Mouse (Mus musculus) ovary, postnatal 36 days (tissue): ENCODE measurements around the gene Hist1h2af.
"Not testable (repeated sequence)": the region's sequence is repeated elsewhere in the genome, so short reads cannot be mapped to it uniquely, and the experiment has no call there.

Experiments
- DNase-seq: peaks from one replicate; pipeline ENCODE4 v3.0.0; 2022; ENCODE audit warnings: low spot score, mixed read lengths

Gene Hist1h2af

GRCm38 (mm10) chr13:23535137-23536075, 1.7 kb downstream of the Hist1h2af start, which contains the start of gene Hist1h3g:
Hist1h3g (plus strand) TSS chr13:23535422.
- peak; percentile 73 for DNase-seq

- DNase-seq = no peak
Measured at GRCm38 (mm10) chr13:23536076-23536822, 2.5 kb downstream of the Hist1h2af start.

GRCm38 (mm10) chr13:23537006-23537710, 3.5 kb downstream of the Hist1h2af start:
- no peak for DNase-seq

- no peak for DNase-seq
Measured at GRCm38 (mm10) chr13:23538249-23538648, 4.5 kb downstream of the Hist1h2af start.

GRCm38 (mm10) chr13:23539821-23540220, 6.1 kb downstream of the Hist1h2af start:
- DNase-seq = not testable (repeated sequence)

- DNase-seq = no peak
Measured at GRCm38 (mm10) chr13:23541497-23541896, 7.8 kb downstream of the Hist1h2af start.

GRCm38 (mm10) chr13:23542225-23542980, 8.7 kb downstream of the Hist1h2af start:
- not testable (repeated sequence) for DNase-seq

- peak; percentile 66 for DNase-seq
Measured at GRCm38 (mm10) chr13:23542999-23543607, 9.4 kb downstream of the Hist1h2af start, which contains the start of gene Hist1h2bh. Hist1h2bh (minus strand) TSS chr13:23543392.

GRCm38 (mm10) chr13:23543965-23544786, 10.5 kb downstream of the Hist1h2af start, which contains the start of gene Hist1h3f:
Hist1h3f (plus strand) TSS chr13:23544052.
- peak; percentile 69 for DNase-seq

GRCm38 (mm10) chr13:23544787-23545120, 11.0 kb downstream of the Hist1h2af start:
- not testable (repeated sequence) for DNase-seq

- no peak for DNase-seq
Measured at GRCm38 (mm10) chr13:23546694-23547093, 13.0 kb downstream of the Hist1h2af start.

GRCm38 (mm10) chr13:23550761-23551145, 17.0 kb downstream of the Hist1h2af start:
- DNase-seq = no peak

GRCm38 (mm10) chr13:23551146-23551834, 17.6 kb downstream of the Hist1h2af start, which contains the start of gene Hist1h4f:
Hist1h4f (minus strand) TSS chr13:23551648.
- peak; percentile 80 for DNase-seq

- no peak for DNase-seq
Measured at GRCm38 (mm10) chr13:23551931-23552914, 18.5 kb downstream of the Hist1h2af start.

- DNase-seq = no peak
Measured at GRCm38 (mm10) chr13:23552962-23553361, 19.3 kb downstream of the Hist1h2af start, which contains the start of gene Hist1h1d. Hist1h1d (plus strand) TSS chr13:23553262.

- no peak for DNase-seq
Measured at GRCm38 (mm10) chr13:23554393-23554792, 20.7 kb downstream of the Hist1h2af start.

- peak; percentile 80 for DNase-seq
Measured at GRCm38 (mm10) chr13:23554925-23555838, 21.5 kb downstream of the Hist1h2af start.
